Mouse (Mus musculus): ENCODE data around the gene Cst11. TPM values are rescaled to one million over a fixed set of nuclear protein-coding genes. Genes with fewer than 3 reads are reported as not detected.

Gene Cst11
- polyA plus RNA-seq, 1 experiment from 2014 or later: not detected

Other genes with a start within 250 kb of the Cst11 start
- 66.4 and 67.0 TPM in 2 replicates for gene Nxt1, start 98.9 kb downstream of the Cst11 start, polyA plus RNA-seq (2015; fragmentation: Nextera tagmentation; extraction: Ambion mirVana)
- gene Gzf1, start 90.5 kb downstream of the Cst11 start, polyA plus RNA-seq (2015; fragmentation: Nextera tagmentation; extraction: Ambion mirVana): 18.9 and 19.6 TPM in 2 replicates
- 4.9 TPM in 2 replicates for gene Napb, start 39.0 kb downstream of the Cst11 start, polyA plus RNA-seq (2015; fragmentation: Nextera tagmentation; extraction: Ambion mirVana)
- gene Cstl1, start 21.1 kb downstream of the Cst11 start, polyA plus RNA-seq (2015; fragmentation: Nextera tagmentation; extraction: Ambion mirVana): not detected in 2 replicates
- gene 8030411F24Rik, start 10.5 kb upstream of the Cst11 start, polyA plus RNA-seq (2015; fragmentation: Nextera tagmentation; extraction: Ambion mirVana): not detected in 2 replicates
- not detected in 2 replicates for gene Cst12, start 17.9 kb upstream of the Cst11 start, polyA plus RNA-seq (2015; fragmentation: Nextera tagmentation; extraction: Ambion mirVana)
- 2.5 and 4.3 TPM in 2 replicates for gene Cst8, start 27.3 kb upstream of the Cst11 start, polyA plus RNA-seq (2015; fragmentation: Nextera tagmentation; extraction: Ambion mirVana)
- gene Cst13, start 48.6 kb upstream of the Cst11 start, polyA plus RNA-seq (2015; fragmentation: Nextera tagmentation; extraction: Ambion mirVana): not detected in 2 replicates
- not detected in 2 replicates for gene Cst9, start 63.6 kb upstream of the Cst11 start, polyA plus RNA-seq (2015; fragmentation: Nextera tagmentation; extraction: Ambion mirVana)
- not detected in 2 replicates for gene 9230104L09Rik, start 93.5 kb upstream of the Cst11 start, polyA plus RNA-seq (2015; fragmentation: Nextera tagmentation; extraction: Ambion mirVana)
- 470 and 499 TPM in 2 replicates for gene Cst3, start 104.2 kb upstream of the Cst11 start, polyA plus RNA-seq (2015; fragmentation: Nextera tagmentation; extraction: Ambion mirVana)
- not detected in 2 replicates for gene Gm1330, start 231.8 kb upstream of the Cst11 start, polyA plus RNA-seq (2015; fragmentation: Nextera tagmentation; extraction: Ambion mirVana)
- not detected in 2 replicates for gene Gm10750, start 245.7 kb upstream of the Cst11 start, polyA plus RNA-seq (2015; fragmentation: Nextera tagmentation; extraction: Ambion mirVana)

All from stomach, embryonic 16.5 days (tissue).